Mouse (Mus musculus) layer of hippocampus, postnatal 25 days (tissue): ENCODE measurements around the gene Pgam1. TPM values are rescaled to one million over a fixed set of nuclear protein-coding genes. Genes with fewer than 3 reads are reported as not detected.

Experiments used
- total RNA-seq, 2 experiments: library from RNA; stranded (reverse); gene quantifications; 2 replicates each; pipeline ENCODE4 v1.2.3; 2021

Pgam1 gene
- total RNA-seq, 2 experiments from 2014 or later: 510 to 584 TPM

Other genes starting within 250 kb of the Pgam1 start
- 100 to 1,000 TPM; 180 to 224 TPM for gene Slit1, start 168.3 kb upstream of the Pgam1 start, total RNA-seq
- gene Arhgap19, start 109.9 kb upstream of the Pgam1 start, total RNA-seq: 1 to 10 TPM; 2.4 to 2.5 TPM
- 10 to 100 TPM; 22.4 to 24.8 TPM for gene Frat1, start 82.0 kb upstream of the Pgam1 start, total RNA-seq
- 10 to 100 TPM; 13.9 to 14.9 TPM for gene Frat2, start 63.8 kb upstream of the Pgam1 start, total RNA-seq
- gene Rrp12, start 15.8 kb upstream of the Pgam1 start, total RNA-seq: 10 to 100 TPM; 32.9 to 33.5 TPM
- 10 to 100 TPM; 28.3 to 32.4 TPM for gene Exosc1, start 21.5 kb downstream of the Pgam1 start, total RNA-seq
- 10 to 100 TPM; 46.4 to 50.9 TPM for gene Zdhhc16, start 21.6 kb downstream of the Pgam1 start, total RNA-seq
- 10 to 100 TPM; 28.6 to 42.0 TPM for gene Mms19, start 69.2 kb downstream of the Pgam1 start, total RNA-seq
- gene Ubtd1, start 69.8 kb downstream of the Pgam1 start, total RNA-seq: 10 to 100 TPM; 13.7 to 14.0 TPM
- not detected for gene Ankrd2, start 124.1 kb downstream of the Pgam1 start, total RNA-seq
- 1 to 10 TPM; 5.2 to 8.2 TPM for gene Hoga1, start 133.7 kb downstream of the Pgam1 start, total RNA-seq
- gene 4933411K16Rik, start 140.3 kb downstream of the Pgam1 start, total RNA-seq: 1 to 10 TPM in 1 of 2 experiments, under 1 TPM in 1; 0.76 to 1.6 TPM
- gene Morn4, start 174.4 kb downstream of the Pgam1 start, total RNA-seq: 10 to 100 TPM; 71.1 to 72.9 TPM
- 10 to 100 TPM; 62.8 to 67.1 TPM for gene Pi4k2a, start 178.5 kb downstream of the Pgam1 start, total RNA-seq
- gene Avpi1, start 217.1 kb downstream of the Pgam1 start, total RNA-seq: 10 to 100 TPM; 19.7 to 21.7 TPM
- 1 to 10 TPM; 6.3 to 7.6 TPM for gene Marveld1, start 235.5 kb downstream of the Pgam1 start, total RNA-seq